Mouse (Mus musculus): Measurements from ENCODE around the gene Mcm9.
"Not testable (repeated sequence)": the region's sequence is repeated elsewhere in the genome, so short reads cannot be mapped to it uniquely, and the experiment has no call there.

Gene Mcm9

DNA sequence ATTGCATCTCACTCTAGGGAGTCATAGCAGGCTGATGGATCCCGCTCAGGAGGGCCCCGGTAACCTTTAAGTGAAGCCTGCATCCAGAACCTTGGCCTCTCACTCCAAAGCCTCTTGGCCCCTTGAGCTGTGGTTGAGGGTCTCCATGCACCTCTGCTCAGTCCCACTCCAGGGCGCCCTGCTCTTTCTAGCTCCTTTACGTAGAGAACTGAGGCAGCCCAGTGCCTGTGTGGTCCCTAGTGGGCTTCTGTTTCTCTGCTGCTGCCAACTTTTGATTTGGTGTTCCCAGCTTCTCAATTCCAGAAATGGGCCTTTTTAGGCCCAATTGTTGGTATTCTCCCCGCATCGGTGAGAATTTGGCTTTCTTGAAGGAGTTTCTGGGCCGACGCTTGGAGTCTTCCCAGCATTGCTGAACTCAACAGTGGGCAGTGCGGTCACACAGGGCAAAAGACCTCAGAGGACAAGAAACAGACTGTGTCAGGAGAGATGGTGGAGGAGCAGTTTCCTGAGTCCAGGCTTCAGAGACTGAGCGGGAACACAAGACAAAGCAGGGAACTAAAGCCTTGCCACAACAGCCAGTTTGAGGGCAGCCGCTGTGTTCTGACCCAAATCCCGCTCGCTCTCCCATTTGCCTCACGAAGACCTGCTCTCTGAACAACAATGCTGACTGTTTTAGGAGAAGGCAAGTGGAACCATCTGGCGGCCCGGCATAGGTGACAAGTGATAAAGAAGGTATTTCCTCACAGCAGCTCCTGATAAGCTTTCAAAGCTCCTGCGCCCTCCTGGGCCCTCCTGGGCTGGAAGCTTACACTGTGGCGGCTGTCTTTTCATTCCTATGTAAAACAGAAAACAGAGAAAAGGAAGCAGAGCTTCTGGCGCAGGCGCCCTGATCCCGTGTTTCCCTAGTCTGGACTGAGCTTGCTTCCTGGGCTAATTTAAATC is 127.1 kb downstream of the Mcm9 start:
- in situ Hi-C loops (cut with MboI, MseI) = loop anchor here (10.0 kb wide), 1 partner anchor 158 kb away; no protein-coding TSS in a partner anchor

DNA sequence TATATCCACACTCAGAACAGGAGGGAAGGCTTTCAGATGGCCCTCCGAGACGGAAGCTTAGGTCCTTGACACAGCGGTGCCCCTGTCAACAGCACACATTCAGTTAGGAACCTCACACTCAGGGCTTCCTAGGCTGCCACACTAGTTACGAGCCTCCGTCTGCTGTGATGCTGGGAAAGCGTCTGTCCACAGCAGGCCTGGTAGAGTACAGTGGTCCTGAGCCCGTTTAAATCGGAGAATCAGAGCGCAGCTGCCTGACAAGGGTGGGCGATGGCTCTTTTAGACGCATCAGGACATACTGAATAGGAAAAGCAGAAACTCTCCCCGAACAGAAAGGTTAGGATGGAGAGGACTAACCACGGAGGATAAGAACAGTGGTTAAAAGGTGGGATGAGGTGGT is 127.8 kb downstream of the Mcm9 start:
- in situ Hi-C loops (cut with MboI, MseI) = loop anchor here (10.0 kb wide), 1 partner anchor 158 kb away; no protein-coding TSS in a partner anchor

DNA sequence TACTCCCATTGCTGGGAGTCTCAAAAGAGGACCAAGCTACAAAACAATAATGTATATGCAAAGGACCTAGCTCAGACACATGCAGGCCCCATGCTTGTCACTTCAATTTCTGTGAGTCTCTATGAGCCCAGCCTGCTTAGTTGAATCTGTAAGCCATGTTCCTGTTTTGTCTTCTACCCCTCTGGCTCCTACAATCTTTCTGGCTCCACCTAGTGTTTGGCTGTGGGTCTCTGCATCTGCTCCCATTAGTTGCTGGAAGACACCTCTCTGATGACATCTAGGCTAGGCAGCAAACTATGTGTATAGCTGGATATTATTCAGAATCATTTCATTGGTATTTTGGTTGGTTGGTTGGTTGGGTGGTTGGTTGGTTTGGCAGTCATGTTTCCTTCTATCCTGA is 130.7 kb downstream of the Mcm9 start:
- in situ Hi-C loops (cut with MboI, MseI) = no loop called here

DNA sequence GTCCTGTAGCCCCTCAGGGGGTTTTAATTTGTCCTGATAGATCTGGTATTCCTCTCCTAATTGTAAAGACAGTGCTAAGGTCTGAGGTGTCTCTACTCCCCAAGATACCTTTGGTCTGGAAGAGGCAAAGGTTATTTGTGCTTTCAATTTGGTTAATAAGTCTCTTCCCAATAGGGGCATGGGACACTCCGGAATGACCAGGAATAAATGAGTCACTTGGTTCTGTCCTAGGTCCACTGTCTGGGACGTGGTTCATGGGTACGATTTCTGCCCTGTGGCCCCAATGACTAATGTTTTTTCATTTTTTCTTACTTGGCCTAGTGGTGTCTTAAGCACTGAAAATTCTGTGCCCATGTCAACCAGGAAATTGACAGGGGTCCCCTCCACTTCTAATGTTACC is 134.9 kb downstream of the Mcm9 start:
- in situ Hi-C loops (cut with MboI, MseI) = not testable (repeated sequence)

DNA sequence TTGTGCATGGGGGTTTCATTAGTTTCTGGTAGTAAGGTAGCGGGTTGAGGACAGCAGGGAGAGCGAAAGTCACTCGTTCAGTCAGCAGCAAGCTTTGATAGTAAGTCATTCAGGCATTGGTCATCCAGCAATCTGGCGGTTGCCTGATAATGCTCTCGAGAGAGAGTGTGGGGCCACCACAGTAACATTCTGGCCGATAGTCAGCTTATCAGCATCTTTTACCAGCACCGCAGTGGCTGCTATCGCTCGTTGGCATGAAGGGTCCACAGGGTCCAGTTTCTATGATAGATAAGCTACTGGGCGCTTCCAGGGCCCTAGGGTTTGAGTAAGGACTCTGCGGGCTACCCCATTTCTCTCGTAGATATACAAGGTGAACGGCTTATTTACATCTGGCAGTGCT is 136.3 kb downstream of the Mcm9 start:
- in situ Hi-C loops (cut with MboI, MseI) = no loop called here
